Mouse (Mus musculus) erythroblast, embryonic 14.5 days (primary cell): ENCODE data around the gene Cacna1f.

ENCODE experiments used
- GATA1 ChIP-seq: IDR thresholded peaks from 2 replicates; pipeline ENCODE4 v1.6.1; 2012; ENCODE audit warnings: low read length, inconsistent platforms, mixed read lengths
- TAL1 ChIP-seq: IDR thresholded peaks from 3 replicates; pipeline ENCODE4 v1.6.1; 2012; ENCODE audit warnings: low read length, inconsistent platforms, mixed read lengths

GRCm38 (mm10) chrX:7563076-7563475 is 43.8 kb upstream of the Cacna1f start:
- TF ChIP-seq TAL1 (no peak), GATA1 (no peak)
